Mouse (Mus musculus) lung, postnatal 10 days (tissue): Measurements from ENCODE around the gene Polr2j.
A peak's percentile ranks its signal among the peaks of the same experiment; 100 is the strongest.

Experiments
- DNase-seq: peaks from one replicate; pipeline ENCODE4 v3.0.0; 2021

The Polr2j gene

DNA sequence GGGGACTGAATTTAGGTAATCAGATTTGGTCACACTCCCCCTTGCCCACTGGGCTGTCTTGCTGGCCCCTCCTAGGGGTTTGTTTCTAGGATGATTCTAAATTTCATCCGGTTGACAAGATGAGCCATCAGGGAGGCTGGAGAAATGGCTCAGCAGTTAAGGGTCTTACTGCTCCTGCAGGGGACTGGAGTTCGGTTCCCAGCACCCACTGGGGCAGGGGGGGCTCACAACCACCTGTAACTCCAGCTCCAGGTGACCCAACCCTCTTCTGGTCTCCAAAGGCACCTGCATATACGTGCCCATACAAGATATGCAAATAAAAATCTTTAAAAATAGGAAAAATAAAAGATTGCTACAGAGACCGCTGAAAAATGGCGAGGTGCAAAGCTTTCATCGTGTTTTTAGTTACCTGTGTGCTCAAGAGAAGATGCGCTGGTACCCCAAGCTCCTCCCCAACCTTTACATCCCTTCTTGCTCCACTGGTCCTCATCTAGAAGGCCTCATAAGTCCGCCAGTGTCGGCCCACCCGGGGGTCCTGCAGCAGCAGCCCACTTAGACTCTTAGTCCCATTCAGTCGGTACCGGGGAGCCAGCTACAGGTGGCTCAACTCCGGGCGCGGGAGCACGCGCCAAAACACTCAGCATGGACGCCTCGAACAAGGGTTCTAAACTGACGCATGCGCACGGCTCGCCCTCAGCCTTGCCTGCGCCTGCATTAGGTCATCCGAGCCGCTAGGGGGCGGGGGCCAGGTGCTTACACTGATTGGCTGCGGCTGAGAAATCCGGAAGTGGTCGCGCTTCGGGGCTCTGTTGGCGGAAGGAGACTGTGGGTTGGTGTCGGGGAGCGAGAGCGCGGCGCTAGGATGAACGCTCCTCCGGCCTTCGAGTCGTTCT lies at the start of gene Polr2j:
Polr2j (plus strand) TSS at position 741 of the 893 bp plus-strand sequence.
- DNase-seq, result peak; percentile 97

DNA sequence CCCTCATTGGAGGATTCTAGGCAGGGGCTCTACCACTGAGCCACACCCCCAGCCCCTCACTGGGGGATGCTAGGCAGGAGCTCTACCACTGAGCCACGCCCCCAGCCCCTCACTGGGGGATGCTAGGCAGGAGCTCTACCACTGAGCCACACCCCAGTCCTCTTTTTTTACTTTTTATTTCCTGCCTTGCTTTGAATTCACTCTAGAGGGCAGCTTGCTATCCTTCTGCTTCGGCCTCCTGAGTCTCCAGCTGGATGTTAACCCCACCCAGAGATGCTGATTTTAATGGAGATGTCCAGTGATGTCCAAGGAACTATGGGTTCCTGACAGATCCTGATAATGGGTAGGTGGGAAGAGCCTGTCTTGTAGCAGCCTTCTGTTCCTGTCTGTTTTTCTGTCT lies 47.0 kb upstream of the Polr2j start:
- no peak for DNase-seq

DNA sequence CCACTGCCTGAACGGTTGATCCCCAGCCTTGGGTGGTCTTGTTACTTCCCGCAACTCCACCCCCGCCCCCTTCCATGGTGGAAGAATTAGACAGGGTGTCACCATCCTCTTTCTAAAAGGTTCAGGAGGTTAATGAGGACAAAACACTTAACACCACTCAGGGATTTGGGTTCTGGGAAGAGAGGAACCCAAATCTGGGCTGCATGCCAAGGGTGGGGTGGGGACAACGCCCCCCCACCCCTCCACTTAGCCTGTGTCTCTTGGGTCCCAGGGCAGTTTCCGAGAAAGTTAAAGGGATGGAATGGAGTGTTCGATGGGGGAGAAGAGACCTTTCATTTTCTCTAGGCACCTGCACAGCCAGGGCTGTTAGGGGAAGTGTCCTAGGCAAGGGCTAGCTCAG lies 43.4 kb upstream of the Polr2j start:
- no peak for DNase-seq

DNA sequence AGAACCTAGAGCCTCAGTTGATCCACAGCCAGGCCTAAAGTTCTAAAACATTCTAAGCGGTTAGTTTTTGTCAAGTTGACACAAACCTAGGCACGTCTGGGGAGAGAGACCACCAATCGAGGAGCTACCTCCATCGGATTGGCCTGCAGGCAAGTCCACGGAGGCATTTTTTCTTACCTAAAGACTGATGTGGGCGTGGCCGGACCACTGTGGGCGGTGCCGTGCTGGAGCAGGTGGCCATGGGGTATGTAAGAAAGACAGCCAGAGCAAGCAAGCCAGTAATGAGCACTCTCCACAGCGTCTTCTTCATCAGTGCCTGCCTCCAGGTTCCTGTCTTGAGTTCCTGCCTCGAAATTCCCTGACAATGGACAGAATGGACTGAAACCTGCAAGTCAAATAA lies 42.9 kb upstream of the Polr2j start:
- no peak for DNase-seq

DNA sequence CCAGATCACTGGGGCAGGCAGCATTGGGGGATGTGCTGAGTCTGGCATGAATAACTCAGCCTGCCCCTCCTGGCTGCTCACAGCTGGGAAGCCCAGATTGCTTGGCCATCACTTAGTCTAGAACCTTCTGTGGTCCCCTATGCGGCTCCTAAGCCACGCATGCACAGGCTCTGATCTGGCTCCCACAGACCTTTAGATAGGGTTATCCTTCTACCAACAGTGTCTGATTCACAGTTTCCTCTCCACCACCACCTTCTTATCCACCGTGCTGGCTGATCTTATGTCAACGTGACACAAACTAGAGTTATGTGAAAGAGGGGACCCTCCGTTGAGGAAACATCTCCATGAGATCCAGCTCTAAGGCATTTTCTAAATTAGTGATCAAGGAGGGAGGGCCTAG lies 41.4 kb upstream of the Polr2j start:
- no peak for DNase-seq

DNA sequence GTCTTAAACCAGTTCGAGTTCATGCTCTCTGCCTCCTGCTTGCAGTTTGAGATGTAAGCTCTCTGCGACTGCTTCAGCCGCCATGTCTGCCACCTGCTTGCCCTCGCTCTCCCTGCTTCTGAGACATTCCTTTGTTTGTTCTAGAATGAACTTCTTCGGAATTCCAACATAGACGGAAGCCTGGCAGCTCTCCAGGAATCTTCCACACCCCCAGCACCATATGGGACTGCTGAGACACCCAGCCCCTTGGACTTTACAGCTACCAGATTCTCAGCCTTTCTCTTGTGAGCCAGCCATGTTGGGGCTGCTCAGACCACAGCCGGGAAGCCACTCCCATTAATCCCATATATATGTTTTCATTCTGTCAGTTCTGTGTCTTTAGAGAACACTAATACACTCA lies 40.1 kb upstream of the Polr2j start:
- DNase-seq, result no peak

DNA sequence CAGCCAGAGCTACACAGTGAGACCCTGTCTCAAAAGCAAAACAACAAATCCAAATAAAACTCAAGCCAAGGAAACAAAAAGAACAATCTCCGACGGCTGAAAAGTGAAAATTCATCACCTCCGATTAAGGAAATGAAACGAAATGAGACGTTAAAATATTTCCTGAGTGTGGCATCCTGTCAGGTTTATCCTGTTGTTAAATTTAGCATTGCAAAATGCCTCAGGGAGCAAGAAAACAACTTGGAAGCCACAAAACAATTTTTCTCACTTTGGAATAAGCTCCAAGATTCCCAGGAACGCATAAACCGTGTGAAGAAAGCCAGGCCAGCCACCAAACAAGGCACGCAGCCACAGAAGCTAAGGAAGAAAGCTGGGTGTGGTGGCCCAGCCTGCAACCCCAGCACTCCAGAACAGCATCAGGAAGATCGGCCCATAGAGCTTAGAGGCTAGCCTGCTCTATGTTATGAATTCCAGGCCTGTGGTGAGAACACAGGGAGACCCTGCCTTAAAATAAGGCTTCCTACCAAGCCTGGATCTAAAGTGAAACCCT lies 39.4 kb upstream of the Polr2j start:
- DNase-seq, result no peak

DNA sequence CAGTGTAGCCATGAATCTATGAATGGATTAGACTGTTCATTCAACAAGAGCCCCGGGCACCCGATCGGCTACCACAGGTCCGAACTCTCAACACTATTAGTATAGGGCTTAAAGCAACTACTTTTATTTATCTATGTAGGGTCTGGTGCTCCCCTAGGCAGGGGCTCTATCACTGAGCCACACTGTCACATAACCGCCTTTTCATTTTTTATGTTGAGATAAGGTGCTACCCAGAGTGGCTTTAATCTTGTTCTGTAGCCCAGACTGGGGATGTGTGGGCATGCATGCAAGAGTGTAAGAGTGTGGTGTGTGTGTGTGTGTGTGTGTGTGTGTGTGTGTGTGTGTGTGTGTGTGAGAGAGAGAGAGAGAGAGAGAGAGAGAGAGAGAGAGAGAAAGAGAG lies 38.3 kb upstream of the Polr2j start:
- DNase-seq, result no peak

DNA sequence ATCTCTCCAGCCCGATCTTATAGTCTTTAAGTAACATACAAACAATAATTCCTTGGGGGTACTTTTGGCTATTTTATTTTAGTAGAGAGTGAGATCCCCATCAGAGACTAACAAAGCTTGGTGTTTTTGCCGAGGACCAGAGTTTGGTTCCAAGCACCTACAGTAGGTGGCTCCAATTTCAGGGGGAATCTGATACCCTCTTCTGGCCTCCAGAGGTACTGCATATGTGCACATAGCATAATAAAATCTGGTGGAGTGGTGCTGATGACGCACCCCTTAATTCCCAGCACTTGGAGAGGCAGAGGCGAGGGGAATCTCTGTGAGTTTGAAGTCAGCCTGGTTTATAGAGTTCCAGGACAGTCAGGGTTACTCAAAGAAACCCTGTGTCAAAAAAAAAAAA lies 34.1 kb upstream of the Polr2j start:
- DNase-seq, result no peak

DNA sequence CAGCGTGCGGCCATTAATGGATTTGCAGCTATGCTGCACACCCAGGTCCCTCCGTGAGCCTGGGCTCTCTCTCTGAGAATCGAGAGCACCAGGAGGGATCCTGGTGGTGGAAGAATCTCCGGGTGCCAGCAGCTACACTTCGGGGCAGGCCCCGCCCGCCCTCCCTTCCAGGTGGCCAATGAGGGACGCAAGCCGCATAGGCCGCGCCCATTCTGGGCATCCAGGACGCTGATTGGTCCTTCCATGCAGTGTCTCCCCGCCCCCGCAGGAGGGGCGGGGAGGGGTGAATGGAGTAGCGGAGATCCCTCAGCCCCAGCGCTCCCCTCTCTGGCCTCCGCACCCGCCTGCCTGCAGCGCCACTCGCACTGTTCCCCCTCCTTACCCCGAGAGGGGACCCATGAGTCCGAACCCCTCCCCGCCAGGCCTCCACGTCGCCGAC lies 32.7 kb upstream of the Polr2j start, which contains the start of gene Rasa4:
Rasa4 (plus strand) TSS at position 248 of the 439 bp plus-strand sequence.
- DNase-seq, result peak; percentile 96

DNA sequence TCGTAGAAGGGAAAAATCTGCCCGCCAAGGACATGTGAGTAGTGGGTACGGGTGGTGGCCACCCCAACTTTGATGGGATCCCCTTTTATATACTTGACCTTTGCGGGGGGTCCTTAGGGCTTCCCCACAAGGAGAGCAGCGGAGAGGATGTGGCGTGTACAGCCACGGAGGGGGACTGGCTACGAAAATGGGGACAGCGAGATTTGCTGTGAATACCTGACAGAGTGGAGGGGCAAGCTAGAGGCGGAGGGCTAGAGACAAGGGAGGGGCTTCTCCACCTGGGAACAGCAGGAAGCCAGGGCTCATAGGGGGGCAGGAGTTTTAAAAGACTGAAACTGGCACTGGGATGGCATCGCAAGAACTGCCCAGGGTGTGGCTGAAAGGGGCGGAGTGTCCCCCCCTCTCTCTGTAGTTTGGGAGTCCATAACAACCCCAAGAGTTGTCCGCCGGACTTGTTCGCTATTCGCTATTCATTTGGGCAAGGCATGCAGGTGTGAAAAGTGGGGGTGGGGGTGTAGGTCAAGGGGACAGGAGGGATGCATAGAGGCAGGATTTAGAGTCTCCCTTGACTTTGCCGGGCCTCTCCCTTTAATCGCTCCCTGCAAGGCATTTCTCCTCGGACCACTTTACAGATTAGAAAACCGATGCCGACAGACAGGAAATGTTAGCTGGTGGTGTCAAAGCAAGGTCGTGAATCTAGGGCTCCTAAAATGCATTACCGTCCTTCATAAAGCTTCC lies 32.1 kb upstream of the Polr2j start:
- DNase-seq, result peak; percentile 24

DNA sequence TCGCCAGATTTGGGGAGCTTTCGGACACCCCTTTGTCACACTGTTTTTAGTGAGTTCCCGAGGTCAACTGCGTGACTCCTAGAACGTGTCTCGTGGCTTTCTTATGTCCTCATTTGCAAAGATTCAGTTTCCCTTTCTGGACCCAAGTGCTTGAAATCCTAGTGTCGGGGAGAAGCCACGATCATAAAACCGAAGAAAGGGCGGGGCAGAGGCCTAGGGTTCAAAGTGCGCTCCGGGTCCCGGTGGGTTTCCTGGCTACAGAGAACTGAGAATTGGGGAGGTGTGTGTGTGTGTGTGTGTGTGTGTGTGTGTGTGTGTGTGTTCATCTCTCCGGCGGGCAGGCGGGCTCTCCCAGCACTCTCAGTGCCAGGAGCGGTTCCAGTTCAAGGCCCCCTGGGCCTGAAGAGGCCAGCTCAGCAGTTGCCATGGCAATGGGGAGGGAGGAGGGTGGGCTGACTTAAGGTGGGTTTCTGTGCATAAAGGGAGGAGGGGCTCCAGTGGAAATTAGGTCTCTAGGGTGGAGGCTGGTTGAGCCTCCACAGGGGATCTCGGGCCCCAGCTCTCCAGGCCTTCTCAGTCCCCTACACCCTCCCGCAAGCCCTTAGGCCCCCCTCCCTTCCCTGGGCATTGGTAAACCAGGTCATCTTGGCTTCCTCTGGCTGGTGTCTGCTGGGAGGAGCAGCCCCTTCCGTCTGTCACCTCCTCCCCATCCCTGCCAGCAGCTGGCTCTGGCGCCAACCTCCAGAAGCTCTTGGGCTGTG lies 31.4 kb upstream of the Polr2j start:
- no peak for DNase-seq

DNA sequence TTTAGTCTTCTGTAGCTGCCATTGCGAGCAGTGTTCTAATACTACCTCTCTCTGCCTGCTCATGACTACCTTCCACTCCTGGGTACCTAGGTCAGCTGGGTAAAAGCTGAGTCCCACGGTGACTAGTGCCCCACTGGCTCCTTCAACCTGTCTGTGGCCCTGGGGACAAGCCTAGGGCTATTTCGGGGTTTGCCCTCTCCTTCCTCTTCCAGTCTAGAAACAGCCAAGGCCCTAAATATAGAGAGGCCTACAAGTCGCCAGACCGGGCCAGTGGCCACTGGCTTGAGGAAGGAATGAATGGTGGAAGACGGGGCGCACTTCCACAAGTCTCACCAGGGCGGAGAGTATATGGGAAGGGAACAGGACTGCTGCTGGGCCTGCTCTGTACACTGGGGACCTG lies 30.1 kb upstream of the Polr2j start:
- no peak for DNase-seq

DNA sequence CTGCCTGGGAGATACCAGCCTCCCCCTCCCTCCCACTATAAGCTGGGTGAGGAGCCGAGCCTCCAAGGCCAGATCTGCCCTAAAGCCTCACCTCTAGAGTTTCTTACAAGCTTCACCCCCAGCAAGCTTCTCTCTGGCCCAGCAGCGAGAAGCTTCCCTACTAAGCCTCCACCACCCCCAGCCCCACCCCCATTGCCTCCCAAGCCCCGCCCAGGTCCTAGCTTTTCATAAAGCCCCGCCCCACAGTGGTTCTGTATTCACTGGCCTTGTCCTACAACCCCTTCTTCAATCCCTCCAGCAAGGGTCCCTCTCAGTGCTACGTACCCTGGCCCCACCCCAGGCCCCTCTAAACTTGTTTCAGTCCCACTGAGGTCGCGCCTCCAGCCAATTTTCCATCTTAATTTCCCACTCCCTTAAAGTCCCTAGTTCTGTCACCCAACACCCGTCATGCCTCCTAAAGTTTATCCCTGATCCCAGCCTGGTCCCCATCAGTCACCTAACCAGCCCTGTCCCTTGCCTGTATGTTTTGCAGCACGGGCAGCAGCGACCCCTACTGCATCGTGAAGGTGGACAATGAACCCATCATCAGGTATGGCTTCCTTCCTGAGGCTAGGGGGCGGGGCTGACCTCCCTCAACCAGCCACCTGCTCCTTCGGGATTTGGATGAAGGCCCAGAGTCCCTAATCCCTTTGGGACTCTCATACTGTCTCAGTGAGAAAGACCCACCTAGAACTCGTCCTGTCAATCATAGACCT lies 27.4 kb upstream of the Polr2j start:
- no peak for DNase-seq

DNA sequence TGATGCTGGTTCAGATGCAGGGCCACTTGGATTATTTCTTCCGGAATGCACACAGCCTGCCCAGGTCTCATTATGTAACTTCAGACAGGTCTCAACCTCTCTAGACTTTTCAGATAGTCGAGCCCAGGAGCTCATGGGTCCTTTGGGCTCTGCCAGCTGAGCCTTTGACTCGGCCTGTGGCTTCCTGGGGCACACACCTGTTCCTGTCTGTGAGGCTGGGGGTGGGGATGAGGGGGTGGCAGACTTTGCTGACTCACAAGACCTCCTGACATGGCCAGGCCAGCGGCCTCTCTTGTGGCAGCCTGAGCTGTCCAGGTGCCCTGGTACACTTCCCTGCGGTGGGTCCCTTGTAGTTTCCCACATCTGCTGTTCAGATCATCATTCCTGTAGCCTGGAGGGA lies 24.5 kb upstream of the Polr2j start:
- no peak for DNase-seq

DNA sequence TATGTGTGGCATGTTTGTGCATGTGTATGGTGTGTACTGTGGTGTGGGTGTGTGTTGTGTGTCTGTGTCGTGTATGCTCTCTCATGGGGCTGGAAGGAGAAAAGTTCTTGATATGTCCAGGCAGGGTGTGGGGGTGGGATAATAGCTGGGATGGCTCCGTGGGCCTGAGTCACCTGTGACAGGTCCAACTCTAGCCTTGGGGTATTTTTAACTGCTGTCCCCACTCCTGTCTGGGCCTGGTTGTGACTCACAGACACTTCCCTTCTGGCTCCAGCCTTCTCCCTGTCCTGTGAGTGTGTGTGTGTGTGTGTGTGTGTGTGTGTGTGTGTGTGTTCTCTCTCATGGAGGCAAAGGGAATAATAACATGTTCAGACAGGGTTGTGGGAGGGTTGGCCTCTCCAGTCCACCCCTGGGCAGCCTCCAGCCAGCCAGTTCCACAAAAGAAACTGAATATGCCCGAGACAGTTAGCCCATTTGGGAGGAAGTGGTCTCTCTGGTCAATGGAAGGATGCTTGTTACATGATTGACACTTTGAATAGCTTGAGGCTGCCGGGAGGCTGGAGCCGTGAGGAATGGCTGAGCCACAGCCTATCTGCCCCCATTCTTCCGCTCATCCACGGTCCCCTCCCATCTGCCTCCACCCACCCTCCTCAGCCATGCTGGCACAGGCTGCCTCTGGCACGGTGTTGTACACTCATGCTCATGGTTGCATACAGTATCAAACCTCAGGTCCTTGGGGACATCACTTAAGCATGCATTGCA lies 22.0 kb upstream of the Polr2j start:
- no peak for DNase-seq

DNA sequence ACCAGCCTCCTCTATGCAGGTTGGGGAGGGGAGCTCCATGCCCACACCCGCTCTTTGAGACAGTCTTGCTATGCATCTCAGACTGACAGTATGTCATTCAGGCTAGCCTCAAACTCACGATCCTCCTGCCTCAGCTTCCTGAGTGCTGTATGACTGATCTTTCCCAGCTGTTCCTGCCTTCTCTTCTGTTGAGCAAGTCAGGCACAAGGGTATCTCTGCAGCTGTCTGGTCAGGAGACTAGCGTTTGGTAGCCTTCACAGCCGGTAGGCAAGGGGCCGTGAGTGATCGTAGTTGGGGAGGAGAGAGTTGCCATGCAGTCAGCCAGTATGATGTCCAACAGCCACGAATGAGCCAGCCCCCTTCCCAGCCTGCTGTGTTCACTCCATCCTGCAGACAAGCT lies 21.3 kb upstream of the Polr2j start:
- no peak for DNase-seq

DNA sequence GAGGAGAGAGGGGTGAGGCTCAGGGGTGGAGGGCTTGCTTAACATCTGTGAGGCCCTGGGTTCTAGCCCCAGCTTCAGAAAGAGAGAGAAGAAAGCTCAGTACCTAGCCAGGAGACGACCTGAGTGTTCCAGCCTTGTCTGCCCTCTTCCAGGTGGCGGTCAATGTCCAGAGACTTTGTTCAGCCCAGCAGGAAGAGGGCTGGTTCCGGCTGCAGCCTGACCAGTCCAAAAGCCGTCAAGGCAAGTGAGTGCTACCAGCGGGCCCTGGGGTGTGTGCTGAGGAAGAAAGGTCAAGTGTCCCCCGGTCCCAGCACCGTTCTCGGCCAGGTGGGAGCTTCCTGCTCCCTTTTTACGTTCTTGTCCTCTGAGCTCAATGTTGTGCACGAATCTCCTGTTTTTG lies 17.9 kb upstream of the Polr2j start:
- DNase-seq, result no peak

DNA sequence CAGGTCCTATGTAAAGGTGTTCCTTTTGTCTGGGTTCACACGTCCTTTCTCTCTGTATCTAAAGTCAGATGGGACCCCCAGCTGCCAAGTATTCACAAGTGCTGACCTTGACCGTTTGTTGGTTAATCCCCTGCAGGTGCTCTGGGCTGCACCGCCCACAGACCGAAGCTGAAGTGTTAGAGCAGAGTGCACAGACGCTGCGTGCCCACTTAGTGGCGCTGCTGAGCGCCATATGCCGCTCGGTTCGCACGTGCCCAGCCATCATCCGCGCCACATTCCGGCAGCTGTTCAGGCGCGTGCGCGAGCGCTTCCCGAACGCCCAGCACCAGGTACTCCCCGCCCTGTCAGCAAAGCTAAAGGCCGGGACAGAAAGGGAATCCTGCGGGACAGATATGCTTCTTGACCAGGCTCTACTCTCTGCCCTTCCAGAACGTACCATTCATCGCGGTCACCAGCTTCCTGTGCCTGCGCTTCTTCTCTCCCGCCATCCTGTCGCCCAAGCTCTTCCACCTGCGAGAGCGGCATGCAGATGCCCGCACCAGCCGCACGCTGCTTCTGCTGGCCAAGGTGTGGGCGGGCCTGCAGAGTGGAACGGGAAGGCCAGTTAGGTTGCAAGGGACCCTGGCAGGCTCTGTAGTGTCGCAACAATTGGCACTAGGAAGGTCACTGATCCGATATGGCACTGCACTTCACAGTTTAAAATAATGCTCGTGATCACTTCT lies 14.2 kb upstream of the Polr2j start:
- peak; percentile 78 for DNase-seq

DNA sequence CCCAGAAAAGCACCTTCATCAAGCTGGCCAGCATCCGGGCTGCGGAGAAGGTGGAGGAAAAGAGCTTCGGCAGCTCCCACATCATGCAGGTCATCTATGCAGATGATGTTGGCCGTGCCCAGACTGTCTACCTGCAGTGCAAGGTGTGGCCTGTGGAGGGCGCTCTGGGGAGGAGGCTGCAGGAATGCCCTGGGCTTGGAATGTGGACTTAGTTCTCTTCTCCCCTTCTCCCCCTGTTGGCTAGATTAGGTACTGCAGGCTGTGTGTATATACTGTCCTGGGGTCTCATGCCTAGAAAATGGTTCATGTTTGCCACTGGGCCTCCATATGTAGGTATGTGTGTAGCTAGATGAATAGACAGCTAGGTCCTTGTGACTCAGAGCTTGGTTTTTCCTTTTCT lies 11.9 kb upstream of the Polr2j start:
- DNase-seq, result peak; percentile 37

DNA sequence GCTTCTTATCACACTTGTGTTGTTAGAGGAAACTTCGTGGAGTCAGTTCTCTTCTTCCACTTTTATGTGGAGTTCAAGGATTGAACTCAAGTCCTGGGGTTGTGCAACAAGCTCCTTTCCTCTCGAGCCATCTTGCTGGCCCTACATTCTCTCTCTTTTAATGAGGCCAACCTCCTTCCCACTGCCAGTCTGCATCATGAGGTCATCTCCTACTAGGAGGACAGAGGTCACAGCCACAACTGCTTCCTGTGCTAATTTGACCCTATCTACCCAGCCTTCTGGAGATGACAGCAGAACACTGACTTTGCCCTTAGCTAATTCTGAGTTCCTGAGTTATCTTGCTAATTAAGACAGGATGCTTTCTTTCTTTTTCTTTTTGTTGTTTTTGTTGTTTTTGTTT lies 7.9 kb upstream of the Polr2j start:
- DNase-seq, result no peak
